Mouse (Mus musculus) brain, embryonic 14.5 days (tissue): ENCODE results near the gene Mark2.

Experiments used
- CTCF ChIP-seq: fragments of 200-500 bp; IDR thresholded peaks from 2 replicates; pipeline ENCODE4 v1.5.1; 2012; ENCODE audit warnings: inconsistent platforms, mild to moderate bottlenecking, moderate library complexity, borderline replicate concordance; ENCODE audit not compliant: insufficient read depth, insufficient read length; ENCODE audit errors: extremely low read depth
- POLR2A ChIP-seq: fragments of 200-500 bp; IDR thresholded peaks from 2 replicates; pipeline ENCODE4 v1.6.1; 2012; ENCODE audit warnings: mild to moderate bottlenecking, inconsistent platforms, borderline replicate concordance; ENCODE audit not compliant: poor library complexity, insufficient read depth, insufficient read length, severe bottlenecking; ENCODE audit errors: extremely low read depth

GRCm38 (mm10) chr19:7286563-7287315 lies 54.9 kb downstream of the Mark2 start:
- TF ChIP-seq CTCF (no peak), POLR2A (no peak)
